Mouse (Mus musculus): Measurements from ENCODE around the gene Abcb9. TPM values are rescaled to one million over a fixed set of nuclear protein-coding genes. Genes with fewer than 3 reads are reported as not detected.

Abcb9 gene
- polyA plus RNA-seq, 1 experiment from 2014 or later: 1.6 TPM

DNA sequence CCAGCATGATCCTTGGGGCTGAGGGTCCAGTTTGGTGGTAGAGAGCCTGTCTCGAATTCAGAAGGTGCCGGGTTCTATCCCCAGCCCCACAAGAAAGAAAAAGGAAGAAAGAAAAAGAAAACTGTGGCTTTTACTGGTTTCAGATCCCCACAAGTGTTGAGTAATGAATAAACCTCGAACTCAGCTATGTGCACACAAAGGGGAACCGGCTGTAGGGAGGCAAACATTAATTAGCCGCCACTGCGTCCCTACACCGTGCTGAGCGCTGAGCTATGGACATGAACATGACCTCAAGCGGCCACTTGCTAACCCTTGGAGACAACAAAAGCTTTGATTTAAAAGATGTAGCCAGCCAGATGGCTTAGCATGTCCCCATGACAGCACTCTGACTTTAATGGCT, 70.5 kb downstream of the Abcb9 start:
- 3% methylated on average over 9 of the region's 9 CpGs for WGBS (ENCODE audit: missing documents)
- H3K27ac ChIP-seq: peak overlapping the region; percentile 78
- H3K4me3 ChIP-seq (ENCODE audit: inconsistent target): no peak overlapping the region
- H3K36me3 ChIP-seq (ENCODE audit: inconsistent target): no peaks in the 10 kb centered on the region
- peaks cover 96% of the 10 kb centered on the region for H3K79me2 ChIP-seq (ENCODE audit: inconsistent target)

DNA sequence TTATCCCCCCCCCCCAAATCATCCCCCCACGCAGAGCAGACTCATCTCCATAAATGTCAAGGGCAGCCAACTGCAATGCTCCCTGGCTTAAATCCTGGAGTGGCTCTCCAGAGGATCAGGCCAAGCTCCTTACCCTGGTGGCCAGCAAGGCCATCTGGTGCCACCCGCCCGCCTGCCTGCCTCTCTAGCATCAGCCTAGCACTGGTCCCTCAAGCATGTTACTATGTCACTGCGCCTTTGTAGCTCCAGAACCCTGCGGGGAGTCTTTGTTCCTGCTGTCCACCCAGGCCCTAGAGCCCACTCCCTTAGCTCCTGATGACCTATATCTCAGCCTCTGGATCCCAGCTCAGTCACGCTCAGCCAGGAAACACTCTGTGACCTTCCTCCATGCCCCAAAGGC, 70.9 kb downstream of the Abcb9 start:
- H3K36me3 ChIP-seq (ENCODE audit: inconsistent target): no peaks in the 10 kb centered on the region
- WGBS (ENCODE audit: missing documents): 87% methylated on average over 5 of the region's 6 CpGs
- H3K4me3 ChIP-seq (ENCODE audit: inconsistent target): no peak overlapping the region
- H3K27ac ChIP-seq: peak overlapping the region; percentile 78
- H3K79me2 ChIP-seq (ENCODE audit: inconsistent target): peaks cover 96% of the 10 kb centered on the region

DNA sequence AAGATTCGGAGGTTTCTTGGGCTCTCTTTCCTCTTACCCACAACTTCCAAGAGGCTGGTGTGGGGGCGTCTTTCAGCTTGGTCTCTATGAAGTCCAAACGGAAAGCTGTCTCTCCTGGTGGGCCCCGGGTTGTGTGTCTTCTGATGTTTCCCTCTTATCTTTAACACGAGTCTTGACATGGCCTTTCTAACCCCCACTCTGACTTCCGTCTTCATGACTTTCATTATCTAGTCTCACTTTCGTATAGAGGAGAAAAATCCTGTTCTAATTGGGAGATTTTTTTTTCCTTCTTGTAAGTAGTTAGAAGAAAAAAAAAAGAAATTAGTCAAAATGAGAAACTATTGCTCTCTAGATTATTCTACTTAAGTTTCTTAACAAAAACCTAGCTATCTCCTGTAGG, 73.2 kb downstream of the Abcb9 start:
- Histone ChIP-seq H3K27ac (peak overlapping the region; percentile 79), H3K36me3 (ENCODE audit: inconsistent target) (no peaks in the 10 kb centered on the region), H3K4me3 (ENCODE audit: inconsistent target) (no peak overlapping the region), H3K79me2 (ENCODE audit: inconsistent target) (peaks cover 90% of the 10 kb centered on the region)
- WGBS (ENCODE audit: missing documents): 10% methylated on average over 7 of the region's 7 CpGs

DNA sequence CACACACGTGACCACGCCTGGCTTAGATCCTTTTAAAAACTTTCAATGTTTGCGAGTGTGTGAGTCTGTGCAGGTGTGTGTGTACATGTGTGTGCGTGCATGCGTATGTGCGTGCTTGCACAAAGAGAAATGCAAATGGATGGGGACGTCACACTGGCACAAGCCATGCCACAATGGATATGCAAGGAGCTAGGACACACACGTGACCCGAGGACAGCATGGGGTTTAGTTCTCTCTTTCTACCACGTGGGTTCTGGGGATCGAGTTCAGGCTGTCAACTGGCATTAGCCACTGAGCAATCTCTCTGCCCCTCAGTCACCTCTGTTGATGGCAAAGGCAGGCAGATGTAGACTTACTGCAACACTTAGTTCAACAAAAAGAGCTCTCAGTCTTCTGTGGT, 73.9 kb downstream of the Abcb9 start:
- H3K36me3 ChIP-seq (ENCODE audit: inconsistent target): no peaks in the 10 kb centered on the region
- H3K27ac ChIP-seq: peak overlapping the region; percentile 79
- no peak overlapping the region for H3K4me3 ChIP-seq (ENCODE audit: inconsistent target)
- 50% methylated on average over 11 of the region's 11 CpGs for WGBS (ENCODE audit: missing documents)
- peaks cover 90% of the 10 kb centered on the region for H3K79me2 ChIP-seq (ENCODE audit: inconsistent target)

DNA sequence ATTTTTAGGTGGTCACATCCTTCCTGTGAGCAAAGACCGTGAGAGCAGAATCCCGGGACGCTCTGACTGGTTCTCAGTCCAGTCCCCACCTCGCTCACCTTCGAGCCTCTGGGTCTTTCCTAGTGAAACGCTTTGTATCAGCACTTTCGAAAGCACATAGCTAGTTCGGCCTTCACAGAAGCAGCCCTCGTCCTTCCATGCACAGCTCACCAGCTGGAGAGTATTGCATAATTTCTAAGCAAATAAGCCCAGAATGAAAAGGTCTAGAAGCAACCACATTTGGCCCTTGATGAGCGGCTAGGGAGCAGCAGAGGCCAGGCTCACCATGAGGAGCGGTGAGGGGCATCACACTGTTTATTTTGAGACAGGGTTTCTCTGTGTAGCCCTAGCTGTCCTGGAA, 74.5 kb downstream of the Abcb9 start:
- 24% methylated on average over 11 of the region's 11 CpGs for WGBS (ENCODE audit: missing documents)
- peak overlapping the region; percentile 79 for H3K27ac ChIP-seq
- no peaks in the 10 kb centered on the region for H3K36me3 ChIP-seq (ENCODE audit: inconsistent target)
- H3K4me3 ChIP-seq (ENCODE audit: inconsistent target): no peak overlapping the region
- H3K79me2 ChIP-seq (ENCODE audit: inconsistent target): peaks cover 90% of the 10 kb centered on the region

DNA sequence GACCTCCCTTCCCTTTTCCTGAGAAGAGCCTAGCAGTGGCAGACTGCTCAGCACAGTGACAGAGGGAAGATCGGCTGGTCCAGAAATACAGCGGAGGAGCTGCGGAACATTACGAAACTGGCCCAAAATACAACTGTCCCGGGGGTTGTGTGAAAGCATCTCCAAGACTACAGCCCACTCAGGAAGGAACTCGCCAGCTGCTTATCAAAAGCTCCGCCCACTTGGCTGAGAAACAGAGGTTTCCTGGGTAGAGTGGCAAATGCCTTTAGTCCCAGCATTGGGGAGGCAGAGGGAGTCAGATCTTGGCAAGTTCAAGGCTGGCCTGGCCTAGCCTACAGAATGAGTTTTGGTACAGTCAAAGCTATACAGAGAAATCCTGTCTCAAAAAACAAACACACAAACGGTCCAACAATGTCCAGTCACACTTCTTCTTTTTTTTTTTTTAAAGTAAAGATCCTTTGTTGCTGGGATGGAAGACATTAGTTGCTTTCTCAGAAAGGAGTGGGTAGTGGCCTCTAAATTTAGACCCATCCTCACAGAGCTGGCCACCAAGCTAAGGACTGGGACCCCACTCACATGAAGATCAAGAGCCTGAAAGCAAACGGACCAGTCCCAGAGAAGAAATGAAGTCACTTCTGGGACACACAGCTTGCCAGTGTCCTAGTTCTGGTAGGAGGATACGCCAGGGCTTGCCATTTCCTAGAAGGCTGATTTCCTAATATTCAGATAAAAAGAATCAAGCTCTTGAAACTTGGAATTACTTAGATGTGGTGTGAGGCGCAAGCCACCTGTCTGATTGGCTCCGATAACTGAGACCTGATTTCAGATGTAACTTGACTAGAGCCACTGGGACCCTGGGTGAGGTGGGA, 76.0 kb downstream of the Abcb9 start:
- Histone ChIP-seq H3K36me3 (ENCODE audit: inconsistent target) (no peaks in the 10 kb centered on the region), H3K79me2 (ENCODE audit: inconsistent target) (peaks cover 92% of the 10 kb centered on the region), H3K27ac (peak overlapping the region; percentile 35), H3K4me3 (ENCODE audit: inconsistent target) (no peak overlapping the region)
- 31% methylated on average over 12 of the region's 12 CpGs for WGBS (ENCODE audit: missing documents)

DNA sequence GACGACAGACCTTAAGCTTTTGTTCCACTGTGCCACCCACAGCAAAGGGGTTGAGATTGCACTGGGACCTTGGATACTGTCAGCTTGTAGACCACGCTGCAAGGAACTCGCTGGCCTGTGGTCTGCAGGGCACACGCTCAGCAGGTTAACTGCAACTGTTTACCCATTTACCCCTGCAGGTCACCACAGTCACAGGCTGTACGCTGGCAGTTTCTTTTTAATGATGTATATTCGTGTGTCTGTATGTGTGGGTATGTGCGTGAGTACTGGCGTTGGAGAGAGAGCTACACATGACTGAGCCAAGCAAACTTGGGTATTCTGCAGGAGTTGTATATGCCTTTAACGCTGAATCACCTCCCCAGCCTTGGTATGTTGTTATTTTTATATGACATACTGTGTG, 76.9 kb downstream of the Abcb9 start:
- WGBS (ENCODE audit: missing documents): 43% methylated on average over 9 of the region's 9 CpGs
- H3K27ac ChIP-seq: peak overlapping the region; percentile 35

DNA sequence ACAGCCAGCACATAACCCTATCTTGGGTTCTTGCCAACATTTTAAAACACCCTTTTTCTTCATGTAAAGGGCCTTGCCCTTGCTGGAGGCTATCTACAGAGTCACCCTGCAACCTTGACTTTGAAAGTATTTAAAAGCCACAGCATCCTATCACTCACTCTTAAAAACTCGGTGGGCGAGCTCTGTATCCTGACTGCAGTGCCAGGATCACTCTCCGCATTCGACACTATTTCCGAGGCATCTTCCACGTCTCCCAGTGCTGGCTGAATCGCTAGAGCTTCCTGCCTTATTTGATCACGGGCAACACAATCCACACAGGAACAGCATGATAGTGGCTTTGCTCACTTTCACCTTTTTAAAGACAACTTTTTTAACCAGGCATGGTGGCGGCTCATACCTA, 77.7 kb downstream of the Abcb9 start:
- no peak overlapping the region for H3K4me3 ChIP-seq (ENCODE audit: inconsistent target)

More for the DNA sequence above, 76.9 kb downstream of the Abcb9 start:
- Histone ChIP-seq H3K4me3 (ENCODE audit: inconsistent target) (no peak overlapping the region), H3K79me2 (ENCODE audit: inconsistent target) (peaks cover 92% of the 10 kb centered on the region), H3K36me3 (ENCODE audit: inconsistent target) (no peaks in the 10 kb centered on the region)

DNA sequence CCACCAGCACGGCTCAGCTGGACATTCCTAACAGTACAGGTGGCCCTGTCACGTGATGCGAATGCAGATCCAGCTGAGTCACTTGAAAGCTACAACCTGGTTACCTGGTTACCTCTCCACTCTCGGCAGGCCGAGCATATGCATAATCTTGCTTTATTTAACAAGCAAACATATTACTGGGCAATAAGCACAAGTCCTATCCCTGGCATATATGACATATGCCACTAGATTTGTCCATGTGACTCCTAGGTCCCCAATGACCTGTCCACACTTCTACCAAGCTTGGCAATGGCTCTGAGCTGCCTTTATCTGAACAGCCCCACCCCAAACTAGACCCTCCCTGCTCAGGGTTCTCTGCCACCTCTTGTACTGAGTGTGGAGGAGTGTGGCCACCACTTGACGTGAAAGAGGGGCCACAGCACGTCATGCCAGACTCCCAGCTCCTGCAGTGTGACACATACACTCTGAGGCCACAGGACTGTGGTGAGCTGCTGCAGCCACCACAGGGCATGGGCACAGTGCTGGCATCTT, 79.2 kb downstream of the Abcb9 start:
- H3K4me3 ChIP-seq (ENCODE audit: inconsistent target): no peak overlapping the region
- no peaks in the 10 kb centered on the region for H3K36me3 ChIP-seq (ENCODE audit: inconsistent target)
- H3K27ac ChIP-seq: no peak overlapping the region
- 89% methylated on average over 7 of the region's 7 CpGs for WGBS (ENCODE audit: missing documents)
- peaks cover 92% of the 10 kb centered on the region for H3K79me2 ChIP-seq (ENCODE audit: inconsistent target)

More for the DNA sequence above, 77.7 kb downstream of the Abcb9 start:
- no peaks in the 10 kb centered on the region for H3K36me3 ChIP-seq (ENCODE audit: inconsistent target)
- H3K27ac ChIP-seq: no peak overlapping the region
- H3K79me2 ChIP-seq (ENCODE audit: inconsistent target): peaks cover 92% of the 10 kb centered on the region
- 88% methylated on average over 9 of the region's 9 CpGs for WGBS (ENCODE audit: missing documents)

DNA sequence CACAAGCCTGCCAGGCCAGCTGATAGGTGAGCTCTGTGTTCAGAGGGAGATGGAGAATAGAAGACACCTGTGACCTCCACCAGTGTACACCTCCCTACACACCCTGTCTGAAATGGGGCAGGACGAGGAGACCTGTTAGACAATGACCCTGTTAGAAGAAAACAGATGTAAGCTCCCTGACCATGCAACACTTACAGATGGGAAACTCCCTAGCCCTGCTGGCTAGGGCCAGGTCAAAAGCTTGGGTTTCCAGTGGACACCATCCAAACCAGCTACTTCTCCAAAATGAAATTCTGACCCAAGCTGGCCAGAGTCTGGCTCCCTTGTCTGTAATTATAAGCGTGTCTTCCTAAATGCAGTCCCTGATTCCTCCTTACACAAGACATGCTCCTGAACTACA, 79.9 kb downstream of the Abcb9 start:
- no peak overlapping the region for H3K4me3 ChIP-seq (ENCODE audit: inconsistent target)
- no peak overlapping the region for H3K27ac ChIP-seq
- peaks cover 92% of the 10 kb centered on the region for H3K79me2 ChIP-seq (ENCODE audit: inconsistent target)
- 49% methylated on average over 2 of the region's 2 CpGs for WGBS (ENCODE audit: missing documents)
- H3K36me3 ChIP-seq (ENCODE audit: inconsistent target): no peaks in the 10 kb centered on the region

DNA sequence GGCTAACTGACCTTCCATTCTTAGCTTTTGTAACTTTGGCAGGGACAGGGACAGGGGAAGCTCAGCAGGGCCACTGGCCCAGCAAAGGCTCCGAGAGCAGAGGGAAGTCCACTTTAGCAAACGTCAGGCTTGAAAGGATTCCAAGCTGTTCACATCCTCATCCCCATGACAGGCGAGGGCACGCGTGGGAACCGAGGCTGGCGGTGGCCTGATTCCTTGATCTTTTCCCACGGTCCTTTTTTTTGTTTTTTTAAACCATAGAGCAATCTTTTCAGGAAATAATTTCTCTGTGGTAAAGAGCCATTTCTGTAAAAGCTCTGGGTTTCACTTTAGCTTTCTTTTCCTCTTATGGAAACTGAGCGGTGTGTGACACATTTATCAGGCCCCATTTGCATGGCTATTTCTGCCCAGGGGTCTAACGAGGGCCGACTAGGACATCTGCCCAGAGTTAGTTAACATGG, 80.8 kb downstream of the Abcb9 start:
- H3K36me3 ChIP-seq (ENCODE audit: inconsistent target): no peaks in the 10 kb centered on the region
- peak overlapping the region; percentile 8; the same call in 1 of the 2 replicates for H3K27ac ChIP-seq
- 4% methylated on average over 11 of the region's 11 CpGs for WGBS (ENCODE audit: missing documents)
- H3K79me2 ChIP-seq (ENCODE audit: inconsistent target): peaks cover 92% of the 10 kb centered on the region
- no peak overlapping the region for H3K4me3 ChIP-seq (ENCODE audit: inconsistent target)

DNA sequence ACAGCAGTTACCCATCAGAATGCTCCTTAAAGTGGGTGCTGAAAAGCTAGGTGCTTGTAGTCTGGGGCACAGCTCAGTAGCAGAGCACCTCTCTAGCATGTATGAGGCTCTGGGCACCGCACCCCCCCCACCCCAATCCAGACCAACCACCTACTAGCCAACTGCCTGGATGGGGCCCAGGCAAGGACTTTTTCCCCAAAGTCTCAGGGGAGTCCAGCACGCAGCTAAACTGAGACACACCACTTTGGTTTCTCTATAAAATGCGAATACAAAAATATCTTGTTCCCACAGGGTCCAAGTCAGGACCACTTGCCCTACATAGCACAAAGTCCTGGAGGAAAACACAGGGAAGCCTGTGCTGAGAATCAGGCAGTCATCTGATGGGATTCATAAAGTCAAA, 81.4 kb downstream of the Abcb9 start:
- Histone ChIP-seq H3K4me3 (ENCODE audit: inconsistent target) (no peak overlapping the region), H3K36me3 (ENCODE audit: inconsistent target) (peaks cover 2% of the 10 kb centered on the region; the same call in 1 of the 2 replicates), H3K79me2 (ENCODE audit: inconsistent target) (peaks cover 96% of the 10 kb centered on the region), H3K27ac (no peak overlapping the region)
- WGBS (ENCODE audit: missing documents): 88% methylated on average over 3 of the region's 3 CpGs

DNA sequence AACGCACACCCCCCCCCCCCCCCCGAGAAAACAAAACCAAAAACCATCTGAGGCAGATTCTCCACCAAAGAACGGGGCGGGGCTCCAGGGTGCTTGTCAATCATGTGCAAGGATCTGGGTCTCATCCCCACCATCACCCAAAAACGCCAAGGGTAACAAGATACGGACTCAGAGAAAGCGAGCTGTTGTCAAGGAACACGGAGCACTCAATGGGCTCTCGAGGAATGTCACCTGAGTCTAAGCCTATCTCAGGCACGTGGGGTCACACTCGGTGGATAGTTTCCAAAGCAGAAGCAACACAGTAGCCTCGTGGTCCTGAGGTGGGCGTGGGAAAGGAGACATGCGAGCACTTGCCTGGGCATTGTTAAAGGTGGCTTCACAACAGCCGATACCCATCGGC, 81.9 kb downstream of the Abcb9 start:
- WGBS (ENCODE audit: missing documents): 86% methylated on average over 14 of the region's 16 CpGs
- Histone ChIP-seq H3K36me3 (ENCODE audit: inconsistent target) (peaks cover 7% of the 10 kb centered on the region; the same call in 1 of the 2 replicates), H3K4me3 (ENCODE audit: inconsistent target) (no peak overlapping the region), H3K79me2 (ENCODE audit: inconsistent target) (peaks cover 97% of the 10 kb centered on the region), H3K27ac (no peak overlapping the region)

DNA sequence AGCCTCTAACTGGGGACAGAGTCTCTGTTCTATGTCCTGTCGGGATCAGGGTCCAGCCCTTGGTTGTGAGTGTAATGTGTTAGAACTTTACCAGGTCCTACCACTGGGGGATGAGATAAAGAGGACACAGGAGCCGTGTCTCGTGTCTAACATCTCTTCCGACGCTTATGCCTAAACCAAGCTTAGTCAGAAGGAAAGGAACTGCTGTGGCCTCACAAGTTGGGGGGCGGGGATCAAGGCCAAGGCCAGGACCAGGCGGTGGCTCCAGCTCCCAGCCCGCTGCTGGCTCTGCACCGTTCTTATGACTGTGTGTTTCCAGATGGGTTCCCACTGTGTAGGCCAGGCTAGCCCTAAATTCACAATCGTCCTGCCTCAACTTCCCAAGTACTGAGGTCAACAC, 82.7 kb downstream of the Abcb9 start:
- Histone ChIP-seq H3K4me3 (ENCODE audit: inconsistent target) (no peak overlapping the region), H3K79me2 (ENCODE audit: inconsistent target) (peaks cover 97% of the 10 kb centered on the region), H3K27ac (no peak overlapping the region), H3K36me3 (ENCODE audit: inconsistent target) (peaks cover 15% of the 10 kb centered on the region)
- 82% methylated on average over 6 of the region's 10 CpGs for WGBS (ENCODE audit: missing documents)

DNA sequence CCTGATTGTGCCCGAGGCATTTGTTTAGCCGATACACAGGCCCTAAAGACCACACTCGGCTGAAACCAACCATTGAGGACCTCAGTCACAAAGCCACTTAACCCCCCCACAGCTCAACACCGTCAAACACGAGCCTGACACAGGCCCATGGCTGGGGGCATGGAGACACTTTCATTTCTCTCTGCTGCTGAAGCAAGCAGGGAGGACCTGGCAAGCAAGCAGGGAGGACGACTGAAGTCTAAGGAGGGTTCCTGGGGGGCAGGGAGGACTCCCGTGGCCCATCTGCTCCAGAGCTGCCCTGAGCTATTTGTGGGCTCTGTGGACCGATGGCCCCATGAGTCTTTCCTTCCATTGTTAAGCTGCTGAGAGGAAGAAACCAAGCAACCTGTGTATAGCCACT, 83.7 kb downstream of the Abcb9 start:
- WGBS (ENCODE audit: missing documents): 18% methylated on average over 8 of the region's 8 CpGs
- H3K27ac ChIP-seq: peak overlapping the region; percentile 49
- H3K79me2 ChIP-seq (ENCODE audit: inconsistent target): peaks cover 89% of the 10 kb centered on the region
- H3K36me3 ChIP-seq (ENCODE audit: inconsistent target): peaks cover 24% of the 10 kb centered on the region
- H3K4me3 ChIP-seq (ENCODE audit: inconsistent target): no peak overlapping the region

Data from macrophage (primary cell).